Mouse (Mus musculus): Measurements from ENCODE around the gene Urah.

GRCm38 (mm10) chr7:140881696-140882468, 47.1 kb downstream of the Urah start, which contains the start of the genes Psmd13 and Sirt3:
- TF ChIP-seq POLR2A (IDR thresholded peaks at IDR 0.05; ENCODE audit: borderline replicate concordance, insufficient read depth, low read length): peak; percentile 82
- no peak for TF ChIP-seq CTCF (IDR thresholded peaks at IDR 0.05; ENCODE audit: borderline replicate concordance, insufficient read depth, low read depth, low read length)
